Mouse (Mus musculus) MEL (cell line): ENCODE data around the gene Sphkap.

Experiments used
- BHLHE40 ChIP-seq: IDR thresholded peaks from 2 replicates; pipeline ENCODE4 v1.6.1; 2012; ENCODE audit warnings: low read depth, mild to moderate bottlenecking, inconsistent platforms, low read length, improper control_type of control experiment, borderline replicate concordance
- CTCF ChIP-seq, 3 experiments: IDR thresholded peaks in 2 of 3; conservative IDR thresholded peaks in 1 of 3; 2 replicates each; pipeline ENCODE4 v1.5.1; 2011 to 2012; ENCODE audit warnings: low read length in 3 of 3, low read depth in 2 of 3, mild to moderate bottlenecking in 2 of 3, improper control_type of control experiment in 1 of 3, inconsistent platforms in 1 of 3, mixed read lengths in 1 of 3, moderate library complexity in 1 of 3; ENCODE audit not compliant: control insufficient read depth in 1 of 3, insufficient read depth in 1 of 3, poor library complexity in 1 of 3, severe bottlenecking in 1 of 3
- HCFC1 ChIP-seq: IDR thresholded peaks from 2 replicates; pipeline ENCODE4 v1.6.1; 2012; ENCODE audit warnings: low read depth, mild to moderate bottlenecking, inconsistent platforms, low read length, improper control_type of control experiment, moderate library complexity
- MAFK ChIP-seq: IDR thresholded peaks from 2 replicates; pipeline ENCODE4 v1.6.1; 2011; ENCODE audit warnings: low read depth, mild to moderate bottlenecking, low read length, improper control_type of control experiment, borderline replicate concordance
- MAX ChIP-seq: IDR thresholded peaks from 2 replicates; pipeline ENCODE4 v1.6.1; 2011; ENCODE audit warnings: low read length, improper control_type of control experiment
- MYC ChIP-seq: IDR thresholded peaks from 2 replicates; pipeline ENCODE4 v1.6.1; 2011; ENCODE audit warnings: low read depth, mild to moderate bottlenecking, low read length, improper control_type of control experiment, moderate library complexity
- NELFE ChIP-seq: IDR thresholded peaks from 2 replicates; pipeline ENCODE4 v1.6.1; 2011; ENCODE audit warnings: low read depth, low read length, improper control_type of control experiment
- NRF1 ChIP-seq: IDR thresholded peaks from 2 replicates; pipeline ENCODE4 v1.6.1; 2014; ENCODE audit warnings: low read depth, mild to moderate bottlenecking, inconsistent platforms, low read length, improper control_type of control experiment, moderate library complexity; ENCODE audit not compliant: poor library complexity, insufficient read depth, severe bottlenecking
- POLR2A ChIP-seq, 2 experiments: IDR thresholded peaks; 2 replicates each; pipeline ENCODE4 v1.6.1; 2011 to 2012; ENCODE audit warnings: low read length in 2 of 2, mild to moderate bottlenecking in 2 of 2, control low read depth in 1 of 2, improper control_type of control experiment in 1 of 2, low read depth in 1 of 2, moderate library complexity in 1 of 2; ENCODE audit not compliant: control insufficient read depth in 1 of 2, insufficient read depth in 1 of 2, poor library complexity in 1 of 2
- POLR2AphosphoS2 ChIP-seq: IDR thresholded peaks from 2 replicates; pipeline ENCODE4 v1.6.1; 2011; ENCODE audit warnings: low read length, improper control_type of control experiment
- POLR2AphosphoS5 ChIP-seq: IDR thresholded peaks from 2 replicates; pipeline ENCODE4 v1.6.1; 2012; ENCODE audit warnings: low read depth, borderline replicate concordance, mild to moderate bottlenecking, inconsistent platforms, low read length, moderate library complexity, mixed read lengths
- ZC3H11A ChIP-seq: IDR thresholded peaks from 2 replicates; pipeline ENCODE4 v1.6.1; 2012; ENCODE audit warnings: low read depth, mild to moderate bottlenecking, inconsistent platforms, low read length, improper control_type of control experiment
- ZKSCAN1 ChIP-seq: IDR thresholded peaks from 2 replicates; pipeline ENCODE4 v1.6.1; 2012; ENCODE audit warnings: low read depth, mild to moderate bottlenecking, inconsistent platforms, low read length, improper control_type of control experiment, moderate library complexity

GRCm38 (mm10) chr1:83339358-83339757 lies 68.6 kb downstream of the Sphkap start:
- TF ChIP-seq POLR2A (IDR thresholded peaks at IDR 0.05; ENCODE audit: control insufficient read depth in 1 of 2, insufficient read depth in 1 of 2, low read depth in 1 of 2, low read length in 2 of 2, poor library complexity in 1 of 2): no peak
- no peak for TF ChIP-seq MAX
- no peak for TF ChIP-seq ZKSCAN1
- TF ChIP-seq HCFC1: no peak
- no peak for TF ChIP-seq CTCF (IDR thresholded peaks at IDR 0.05 in 2 of 3, conservative IDR thresholded peaks at IDR 0.05 in 1 of 3; ENCODE audit: control insufficient read depth in 1 of 3, insufficient read depth in 1 of 3, low read depth in 2 of 3, low read length in 3 of 3, poor library complexity in 1 of 3, severe bottlenecking in 1 of 3)
- no peak for TF ChIP-seq POLR2AphosphoS2
- TF ChIP-seq NELFE: no peak
- no peak for TF ChIP-seq MYC
- TF ChIP-seq POLR2AphosphoS5: no peak
- TF ChIP-seq BHLHE40: no peak
- TF ChIP-seq ZC3H11A: no peak
- no peak for TF ChIP-seq MAFK
- TF ChIP-seq NRF1: no peak
